Mouse (Mus musculus): Measurements from ENCODE around the gene Fgf18. TPM values are rescaled to one million over a fixed set of nuclear protein-coding genes. Genes with fewer than 3 reads are reported as not detected.

Fgf18 gene
- total and polyA plus RNA-seq, 3 experiments: 0.15 to 0.40 TPM; not detected in 1

GRCm38 (mm10) chr11:33181804-33182203 is 34.6 kb upstream of the Fgf18 start:
- peaks cover 5 to 13% of the 10 kb centered on the region in 2 experiments for H3K27me3 ChIP-seq (ENCODE audit: control insufficient read depth in 1 of 2, insufficient read depth in 2 of 2, low read length in 2 of 2)
- no peak overlapping the region for H3K4me3 ChIP-seq (ENCODE audit: control insufficient read depth in 1 of 2, insufficient read depth in 1 of 2, low read depth in 2 of 2, low read length in 2 of 2)
- H3K79me2 ChIP-seq (ENCODE audit: control insufficient read depth, insufficient read depth, low read length, poor library complexity): no peaks in the 10 kb centered on the region
- TF ChIP-seq MYB (IDR thresholded peaks at IDR 0.05; ENCODE audit: low read depth, low read length): no peak
- TF ChIP-seq GATA1 (IDR thresholded peaks at IDR 0.05; ENCODE audit: low read depth, low read length): no peak
- TF ChIP-seq POLR2AphosphoS2 (IDR thresholded peaks at IDR 0.05; ENCODE audit: low read length): no peak
- no peak for TF ChIP-seq ZNF384 (IDR thresholded peaks at IDR 0.05; ENCODE audit: low read depth, low read length)
- TF ChIP-seq USF1 (IDR thresholded peaks at IDR 0.05; ENCODE audit: low read depth, low read length): no peak
- no peak for TF ChIP-seq ZMIZ1 (IDR thresholded peaks at IDR 0.05; ENCODE audit: low read depth, low read length)
- TF ChIP-seq TAL1 (IDR thresholded peaks at IDR 0.05; ENCODE audit: low read length): no peak
- TF ChIP-seq ELF1 (IDR thresholded peaks at IDR 0.05; ENCODE audit: low read depth, low read length): no peak
- TF ChIP-seq POLR2A (IDR thresholded peaks at IDR 0.05; ENCODE audit: control insufficient read depth in 1 of 2, insufficient read depth in 1 of 2, low read depth in 1 of 2, low read length in 2 of 2, poor library complexity in 1 of 2): no peak
- no peaks in the 10 kb centered on the region for H3K36me3 ChIP-seq (ENCODE audit: control insufficient read depth in 1 of 2, insufficient read depth in 2 of 2, low read length in 2 of 2)
- H3K4me1 ChIP-seq (ENCODE audit: control insufficient read depth in 1 of 2, insufficient read depth in 2 of 2, low read length in 2 of 2): no peaks in the 10 kb centered on the region
- no peaks in the 10 kb centered on the region for H3K9me3 ChIP-seq (replicated peaks; ENCODE audit: insufficient read depth, low read length)
- H3K27ac ChIP-seq (ENCODE audit: control insufficient read depth, low read depth, low read length): no peak overlapping the region
- H3K9ac ChIP-seq (ENCODE audit: control insufficient read depth, low read depth, low read length, poor library complexity, severe bottlenecking): no peak overlapping the region
- DNase-seq (ENCODE audit: low read depth, low spot score): no peak

GRCm38 (mm10) chr11:33180701-33181116 is 33.5 kb upstream of the Fgf18 start:
- no peak overlapping the region for H3K4me3 ChIP-seq (ENCODE audit: control insufficient read depth in 1 of 2, insufficient read depth in 1 of 2, low read depth in 2 of 2, low read length in 2 of 2)
- no peaks in the 10 kb centered on the region for H3K4me1 ChIP-seq (ENCODE audit: control insufficient read depth in 1 of 2, insufficient read depth in 2 of 2, low read length in 2 of 2)
- no peaks in the 10 kb centered on the region for H3K9me3 ChIP-seq (replicated peaks; ENCODE audit: insufficient read depth, low read length)
- H3K27ac ChIP-seq (ENCODE audit: control insufficient read depth, low read depth, low read length): no peak overlapping the region
- H3K36me3 ChIP-seq (ENCODE audit: control insufficient read depth in 1 of 2, insufficient read depth in 2 of 2, low read length in 2 of 2): no peaks in the 10 kb centered on the region
- peaks cover 6 to 15% of the 10 kb centered on the region in 2 experiments; a peak in 3 of 4 replicates for H3K27me3 ChIP-seq (ENCODE audit: control insufficient read depth in 1 of 2, insufficient read depth in 2 of 2, low read length in 2 of 2)
- no peak overlapping the region for H3K9ac ChIP-seq (ENCODE audit: control insufficient read depth, low read depth, low read length, poor library complexity, severe bottlenecking)
- no peak for TF ChIP-seq MYC (IDR thresholded peaks at IDR 0.05; ENCODE audit: low read depth, low read length)
- TF ChIP-seq RCOR1 (IDR thresholded peaks at IDR 0.05; ENCODE audit: low read depth, low read length): no peak
- TF ChIP-seq CTCF (IDR thresholded peaks at IDR 0.05 in 2 of 3, conservative IDR thresholded peaks at IDR 0.05 in 1 of 3; ENCODE audit: control insufficient read depth in 1 of 3, insufficient read depth in 1 of 3, low read depth in 2 of 3, low read length in 3 of 3, poor library complexity in 1 of 3, severe bottlenecking in 1 of 3): no peak
- no peak for TF ChIP-seq ZKSCAN1 (IDR thresholded peaks at IDR 0.05; ENCODE audit: low read depth, low read length)
- no peak for TF ChIP-seq TBP (IDR thresholded peaks at IDR 0.05; ENCODE audit: low read depth, low read length)
- TF ChIP-seq USF1 (IDR thresholded peaks at IDR 0.05; ENCODE audit: low read depth, low read length): no peak
- TF ChIP-seq GATA1 (IDR thresholded peaks at IDR 0.05; ENCODE audit: low read depth, low read length): no peak
- TF ChIP-seq JUND (IDR thresholded peaks at IDR 0.05; ENCODE audit: low read depth, low read length): no peak
- no peak for TF ChIP-seq MXI1 (IDR thresholded peaks at IDR 0.05; ENCODE audit: low read depth, low read length)
- TF ChIP-seq POLR2AphosphoS2 (IDR thresholded peaks at IDR 0.05; ENCODE audit: low read length): no peak
- no peak for TF ChIP-seq GABPA (IDR thresholded peaks at IDR 0.05; ENCODE audit: low read depth, low read length)
- TF ChIP-seq POLR2A (IDR thresholded peaks at IDR 0.05; ENCODE audit: control insufficient read depth in 1 of 2, insufficient read depth in 1 of 2, low read depth in 1 of 2, low read length in 2 of 2, poor library complexity in 1 of 2): no peak
- no peak for TF ChIP-seq POLR2AphosphoS5 (IDR thresholded peaks at IDR 0.05; ENCODE audit: borderline replicate concordance, low read depth, low read length)
- no peak for TF ChIP-seq ZMIZ1 (IDR thresholded peaks at IDR 0.05; ENCODE audit: low read depth, low read length)
- TF ChIP-seq EP300 (IDR thresholded peaks at IDR 0.05; ENCODE audit: low read depth in 1 of 2, low read length in 2 of 2): no peak
- TF ChIP-seq NELFE (IDR thresholded peaks at IDR 0.05; ENCODE audit: low read depth, low read length): no peak
- no peak for TF ChIP-seq ZNF384 (IDR thresholded peaks at IDR 0.05; ENCODE audit: low read depth, low read length)
- no peak for TF ChIP-seq MAZ (IDR thresholded peaks at IDR 0.05; ENCODE audit: low read depth, low read length)
- TF ChIP-seq MAFK (IDR thresholded peaks at IDR 0.05; ENCODE audit: borderline replicate concordance, low read depth, low read length): no peak
- DNase-seq (ENCODE audit: low read depth, low spot score): no peak
- H3K79me2 ChIP-seq (ENCODE audit: control insufficient read depth, insufficient read depth, low read length, poor library complexity): no peaks in the 10 kb centered on the region

All from MEL (cell line).